Mouse (Mus musculus): ENCODE measurements at regions not wholly inside any gene's neighbourhood (a gene's known extent, or its start where the extent isn't known, plus 50 kb on each side); places are given as distances from the start of the nearest gene placed in this dataset.

- DNase-seq (ENCODE audit: low spot score in 2 of 2), result no peak
Measured at GRCm38 (mm10) chr7:63313096-63313495, 100.7 kb upstream of the Chrna7 start.

- peak; percentile 22 to 44 for DNase-seq (ENCODE audit: low spot score in 2 of 2)
Measured at GRCm38 (mm10) chr7:63319594-63319993, 107.2 kb upstream of the Chrna7 start.

GRCm38 (mm10) chr7:63321171-63321570, 108.8 kb upstream of the Chrna7 start:
- DNase-seq (ENCODE audit: low spot score in 2 of 2), result no peak

DNA sequence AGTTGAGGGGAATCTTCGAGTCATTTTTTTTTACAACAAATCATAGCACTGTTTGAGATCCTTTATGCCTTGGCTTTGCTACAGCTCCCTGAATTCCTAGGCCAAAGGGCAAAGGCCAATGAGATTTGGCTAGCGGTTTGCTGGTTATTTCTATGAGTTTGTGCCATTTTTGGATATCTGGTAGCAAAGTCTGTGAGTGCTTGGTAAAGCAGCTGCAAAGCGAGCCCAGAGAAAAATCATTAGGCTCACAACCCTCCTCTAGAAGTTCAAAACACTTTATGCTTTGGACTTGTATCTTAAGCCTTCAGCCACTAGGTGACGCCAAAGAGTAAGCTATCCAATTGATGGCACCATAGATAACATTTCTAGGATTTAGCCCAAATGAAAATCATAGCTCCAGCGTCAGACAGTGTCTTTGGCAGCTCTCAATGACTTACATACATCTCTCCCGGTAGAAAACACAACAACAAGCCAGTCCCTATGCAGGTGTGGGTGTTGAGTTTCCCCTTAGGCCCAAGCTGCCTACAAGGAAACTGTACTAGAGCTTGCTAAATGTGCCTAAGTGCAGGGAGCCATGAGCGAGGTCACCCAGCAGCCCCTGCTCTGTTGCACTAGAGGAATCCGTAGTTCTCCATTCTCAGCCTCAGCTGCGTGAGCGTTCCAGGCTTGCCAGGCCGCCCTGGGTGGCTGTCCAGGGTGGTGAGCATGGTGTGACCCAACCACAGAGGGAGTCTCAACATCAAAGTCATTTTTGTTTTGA, 109.8 kb upstream of the Chrna7 start:
- peak; percentile 52 to 55 for DNase-seq (ENCODE audit: low spot score in 2 of 2)

GRCm38 (mm10) chr7:63335146-63335545, 109.4 kb upstream of the Otud7a start:
- DNase-seq (ENCODE audit: low spot score in 2 of 2), result peak; percentile 32 to 49

GRCm38 (mm10) chr7:63336072-63336471, 108.5 kb upstream of the Otud7a start:
- no peak for DNase-seq (ENCODE audit: low spot score in 2 of 2)

DNA sequence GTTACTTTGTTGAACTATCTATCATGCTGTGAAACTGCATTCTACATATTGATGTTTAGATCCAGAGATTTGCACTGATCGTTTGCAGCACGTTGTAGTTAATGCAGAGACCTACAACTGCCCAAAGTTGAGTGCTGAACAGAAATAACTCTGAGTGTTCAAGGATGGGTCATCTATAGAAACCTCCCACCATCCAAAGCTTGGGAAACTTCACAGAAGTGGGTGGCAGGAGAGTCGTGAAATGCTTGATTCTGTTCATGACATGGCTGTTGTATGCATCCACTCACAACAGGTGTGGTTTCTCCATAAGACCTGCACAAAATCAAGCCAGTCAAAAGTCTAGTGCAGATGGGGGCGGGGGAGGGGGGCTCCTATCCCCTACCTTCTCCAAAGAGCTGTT, 102.8 kb upstream of the Otud7a start:
- DNase-seq (ENCODE audit: low spot score in 2 of 2), result no peak

DNA sequence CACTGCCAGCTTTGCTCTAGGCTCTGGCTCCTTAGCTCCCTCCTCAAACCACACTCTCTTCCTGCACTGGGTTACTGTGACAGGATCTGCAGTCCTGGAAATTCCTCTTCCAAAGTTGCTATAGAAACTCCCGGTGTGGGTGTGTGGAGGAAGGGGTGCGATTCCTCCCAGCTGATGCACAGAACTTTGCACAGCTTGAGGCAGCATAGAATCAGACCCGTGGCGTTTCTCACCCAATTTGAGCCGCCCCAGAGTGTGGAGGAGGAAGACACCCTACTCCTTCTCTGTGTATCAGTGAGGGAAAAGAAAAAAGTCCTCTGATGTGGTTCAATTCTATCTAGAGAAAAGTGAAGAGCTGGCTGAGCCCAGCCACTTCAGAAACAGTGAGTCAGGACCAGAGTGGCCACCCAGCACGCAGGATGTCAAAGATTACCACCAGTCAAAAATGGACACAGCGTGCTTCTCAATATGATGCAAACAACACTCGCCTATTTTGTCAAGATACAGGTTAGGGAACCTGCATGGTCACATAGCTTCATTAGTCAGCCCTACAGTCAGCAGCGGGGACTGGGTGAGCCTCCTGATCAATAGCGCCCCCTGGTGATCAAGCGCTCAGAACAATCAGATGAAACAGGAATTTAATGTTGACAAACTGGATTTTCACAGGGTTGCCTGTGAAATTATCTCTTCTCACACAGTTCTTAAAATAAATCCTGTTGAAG, 98.7 kb upstream of the Otud7a start:
- DNase-seq (ENCODE audit: low spot score in 2 of 2), result peak; percentile 89 to 94

DNA sequence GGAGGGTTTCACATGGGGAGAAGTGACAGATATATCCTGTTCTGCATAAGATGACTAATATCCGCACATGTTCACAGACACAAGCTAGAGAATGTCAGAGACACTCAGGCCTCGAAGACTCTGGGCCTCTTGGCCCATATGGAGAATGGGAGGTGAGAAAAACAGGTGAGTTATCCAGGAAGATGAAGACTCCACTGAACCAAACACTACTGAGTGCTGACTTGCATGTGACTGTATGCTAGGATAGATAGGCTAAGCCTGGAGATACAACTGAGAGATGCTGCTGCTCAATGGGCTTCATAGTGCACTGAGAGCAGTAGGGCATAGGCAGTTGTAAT, 98.2 kb upstream of the Otud7a start:
- peak; percentile 22 to 38 for DNase-seq (ENCODE audit: low spot score in 2 of 2)

Data from right cerebral cortex, postnatal 36 days (tissue).